Mouse (Mus musculus): ENCODE results near the gene Capn7. TPM values are rescaled to one million over a fixed set of nuclear protein-coding genes. Genes with fewer than 3 reads are reported as not detected.
A peak's percentile ranks its signal among the peaks of the same experiment; 100 is the strongest.

Capn7 gene
- total and polyA plus RNA-seq, 2 experiments: 6.1 to 38.1 TPM

DNA sequence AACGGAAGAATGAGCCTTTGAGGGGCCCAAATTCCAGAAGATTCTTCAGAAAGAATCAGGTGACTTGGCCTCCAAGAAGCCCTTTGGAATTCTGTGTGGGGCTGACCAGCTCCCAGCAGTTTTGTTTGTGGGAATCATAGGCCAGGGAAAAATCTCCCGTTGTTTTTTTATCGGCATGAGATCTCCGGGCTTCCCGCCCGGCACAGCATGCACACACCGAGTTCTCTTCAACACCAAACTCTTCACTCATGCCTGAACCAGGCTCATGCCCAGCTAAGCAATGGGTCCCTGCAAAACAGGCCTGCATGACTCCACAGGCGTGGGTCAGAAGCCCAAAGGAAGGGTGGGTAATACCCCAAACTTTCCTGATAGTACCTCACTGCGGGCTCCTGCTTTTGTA is 67.1 kb downstream of the Capn7 start:
- Histone ChIP-seq H3K4me3 (ENCODE audit: insufficient read depth, low read depth, low read length) (no peak overlapping the region), H3K79me2 (ENCODE audit: control insufficient read depth, insufficient read depth, low read length) (peaks cover 48% of the 10 kb centered on the region), H3K4me1 (ENCODE audit: control insufficient read depth, insufficient read depth, low read length) (peaks cover 19% of the 10 kb centered on the region), H3K27ac (replicated peaks; ENCODE audit: insufficient read depth, low read depth, low read length) (no peak overlapping the region), H3K27me3 (ENCODE audit: control insufficient read depth, insufficient read depth, low read length) (no peaks in the 10 kb centered on the region), H3K36me3 (ENCODE audit: control insufficient read depth, insufficient read depth, low read length) (peaks cover 8% of the 10 kb centered on the region; the same call in 1 of the 2 replicates), H3K9ac (ENCODE audit: low read depth, low read length) (no peak overlapping the region)
- TF ChIP-seq POLR2A (IDR thresholded peaks at IDR 0.05; ENCODE audit: extremely low read depth, insufficient read depth, low read length) (no peak), CTCF (IDR thresholded peaks at IDR 0.05; ENCODE audit: low read depth, low read length) (no peak)
- DNase-seq (ENCODE audit: extremely low read depth, low read depth, low spot score): no peak
- WGBS: 64% methylated on average over 9 of the region's 9 CpGs

DNA sequence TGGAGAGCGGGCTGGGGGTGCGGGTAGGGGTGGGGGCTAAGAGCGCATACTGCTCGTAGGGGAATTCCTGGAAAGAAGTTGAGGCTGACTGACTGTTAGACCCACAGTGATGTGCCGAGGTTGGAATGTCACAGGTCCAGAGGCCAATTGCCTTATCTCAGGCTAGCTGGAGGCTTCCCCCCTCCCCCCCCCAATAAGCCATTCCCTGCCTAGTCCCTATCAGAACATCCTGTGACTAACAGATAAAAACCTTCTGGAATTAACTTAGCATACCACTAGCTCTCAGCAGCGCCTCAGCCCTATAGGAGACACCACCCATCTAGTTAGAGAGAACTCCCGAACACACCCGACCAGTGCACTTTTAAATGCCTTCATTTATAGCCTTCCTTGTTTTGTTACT is 67.6 kb downstream of the Capn7 start:
- Histone ChIP-seq H3K4me3 (ENCODE audit: insufficient read depth, low read depth, low read length) (no peak overlapping the region), H3K27ac (replicated peaks; ENCODE audit: insufficient read depth, low read depth, low read length) (0 out of 2 replicates have a peak overlapping the region, but pooled peaks have one; percentile 37), H3K4me1 (ENCODE audit: control insufficient read depth, insufficient read depth, low read length) (peaks cover 23% of the 10 kb centered on the region), H3K27me3 (ENCODE audit: control insufficient read depth, insufficient read depth, low read length) (no peaks in the 10 kb centered on the region), H3K79me2 (ENCODE audit: control insufficient read depth, insufficient read depth, low read length) (peaks cover 48% of the 10 kb centered on the region), H3K36me3 (ENCODE audit: control insufficient read depth, insufficient read depth, low read length) (peaks cover 8% of the 10 kb centered on the region; the same call in 1 of the 2 replicates), H3K9ac (ENCODE audit: low read depth, low read length) (no peak overlapping the region)
- no peak for TF ChIP-seq POLR2A (IDR thresholded peaks at IDR 0.05; ENCODE audit: extremely low read depth, insufficient read depth, low read length)
- TF ChIP-seq CTCF (IDR thresholded peaks at IDR 0.05; ENCODE audit: low read depth, low read length): no peak
- peak; percentile 43 for DNase-seq (ENCODE audit: extremely low read depth, low read depth, low spot score)
- 52% methylated on average over 8 of the region's 8 CpGs for WGBS

DNA sequence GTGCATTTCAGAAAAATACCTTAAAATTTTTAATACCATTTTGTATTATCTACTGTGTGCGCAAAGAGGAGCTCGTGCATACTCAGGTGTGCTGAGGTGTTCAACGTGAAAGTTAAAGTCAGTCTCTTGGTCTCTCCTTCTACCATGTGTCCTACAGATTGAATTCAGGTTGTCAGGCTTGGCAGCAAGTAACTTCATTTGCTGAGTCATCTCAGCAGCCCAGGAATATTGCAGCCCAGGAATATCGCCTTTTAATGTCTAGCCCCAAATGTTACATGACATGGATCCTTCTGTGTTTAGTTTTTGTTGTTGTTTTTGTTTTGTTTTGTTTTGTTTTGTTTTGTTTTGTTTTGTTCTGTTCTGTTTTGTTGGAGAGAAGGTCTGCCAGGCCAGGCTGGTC is 68.2 kb downstream of the Capn7 start:
- Histone ChIP-seq H3K36me3 (ENCODE audit: control insufficient read depth, insufficient read depth, low read length) (peaks cover 8% of the 10 kb centered on the region; the same call in 1 of the 2 replicates), H3K79me2 (ENCODE audit: control insufficient read depth, insufficient read depth, low read length) (peaks cover 52% of the 10 kb centered on the region), H3K27me3 (ENCODE audit: control insufficient read depth, insufficient read depth, low read length) (no peaks in the 10 kb centered on the region), H3K4me3 (ENCODE audit: insufficient read depth, low read depth, low read length) (no peak overlapping the region), H3K27ac (replicated peaks; ENCODE audit: insufficient read depth, low read depth, low read length) (no peak overlapping the region), H3K9ac (ENCODE audit: low read depth, low read length) (no peak overlapping the region), H3K4me1 (ENCODE audit: control insufficient read depth, insufficient read depth, low read length) (peaks cover 30% of the 10 kb centered on the region)
- DNase-seq (ENCODE audit: extremely low read depth, low read depth, low spot score): no peak
- TF ChIP-seq POLR2A (IDR thresholded peaks at IDR 0.05; ENCODE audit: extremely low read depth, insufficient read depth, low read length): no peak
- no peak for TF ChIP-seq CTCF (IDR thresholded peaks at IDR 0.05; ENCODE audit: low read depth, low read length)
- WGBS: 77% methylated on average over 4 of the region's 4 CpGs

DNA sequence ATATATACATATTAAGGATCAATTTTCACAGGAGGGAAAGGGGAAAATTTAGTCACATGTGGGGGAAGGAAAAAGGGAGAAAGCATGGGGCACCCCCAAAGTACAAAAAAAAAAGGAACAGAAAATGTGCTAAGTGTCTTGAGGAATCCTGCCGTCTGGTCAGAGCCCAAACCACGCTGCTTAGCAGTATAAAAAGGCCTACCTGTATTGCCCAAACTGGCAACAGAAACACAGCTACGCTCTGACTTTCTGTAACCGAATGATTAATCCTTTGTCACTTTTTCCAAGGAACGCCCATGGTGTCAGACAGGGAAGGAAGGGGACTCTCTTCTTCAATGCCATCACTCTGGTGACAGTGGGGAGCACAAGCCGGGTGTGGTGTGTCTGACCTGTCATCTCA is 69.2 kb downstream of the Capn7 start:
- Histone ChIP-seq H3K36me3 (ENCODE audit: control insufficient read depth, insufficient read depth, low read length) (peaks cover 8% of the 10 kb centered on the region; the same call in 1 of the 2 replicates), H3K9ac (ENCODE audit: low read depth, low read length) (no peak overlapping the region), H3K4me3 (ENCODE audit: insufficient read depth, low read depth, low read length) (no peak overlapping the region), H3K4me1 (ENCODE audit: control insufficient read depth, insufficient read depth, low read length) (peaks cover 38% of the 10 kb centered on the region), H3K27ac (replicated peaks; ENCODE audit: insufficient read depth, low read depth, low read length) (no peak overlapping the region), H3K79me2 (ENCODE audit: control insufficient read depth, insufficient read depth, low read length) (peaks cover 48% of the 10 kb centered on the region), H3K27me3 (ENCODE audit: control insufficient read depth, insufficient read depth, low read length) (no peaks in the 10 kb centered on the region)
- DNase-seq (ENCODE audit: extremely low read depth, low read depth, low spot score): no peak
- WGBS: 80% methylated on average over 6 of the region's 6 CpGs
- TF ChIP-seq POLR2A (IDR thresholded peaks at IDR 0.05; ENCODE audit: extremely low read depth, insufficient read depth, low read length) (no peak), CTCF (IDR thresholded peaks at IDR 0.05; ENCODE audit: low read depth, low read length) (no peak)

DNA sequence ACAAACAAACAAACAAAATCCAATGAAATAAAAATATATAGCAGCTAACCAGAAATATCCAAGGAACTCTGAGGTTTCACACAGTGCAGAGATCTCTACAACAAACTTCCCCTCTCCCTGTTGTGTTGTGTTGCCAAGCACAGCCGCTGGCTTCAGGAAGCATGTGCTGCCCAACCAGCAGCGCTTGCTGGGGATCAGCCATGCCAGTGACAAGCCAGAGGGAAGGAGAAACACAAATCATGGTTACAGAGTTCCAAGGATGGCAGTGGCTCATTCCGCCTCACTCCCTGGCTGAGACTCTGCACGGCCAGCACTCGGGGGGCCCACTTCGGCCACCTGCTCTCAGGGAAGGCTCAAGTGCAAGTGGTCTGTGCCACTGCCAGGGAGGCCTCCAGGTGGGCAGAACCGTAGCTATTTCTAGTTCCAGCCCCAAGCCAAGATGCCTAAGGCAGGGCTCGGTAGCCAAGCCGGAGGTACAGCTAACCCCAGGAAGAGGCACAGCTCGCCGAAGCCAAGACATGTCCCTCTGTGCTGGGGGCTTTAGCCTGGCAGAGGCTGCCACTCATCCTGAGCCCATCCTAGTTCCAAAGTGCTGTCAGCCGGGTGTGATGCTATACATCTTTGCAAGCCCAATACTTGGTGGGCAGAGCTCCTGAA is 69.8 kb downstream of the Capn7 start:
- H3K27ac ChIP-seq (replicated peaks; ENCODE audit: insufficient read depth, low read depth, low read length): peak overlapping the region; percentile 17; the same call in 1 of the 2 replicates
- no peak overlapping the region for H3K4me3 ChIP-seq (ENCODE audit: insufficient read depth, low read depth, low read length)
- H3K9ac ChIP-seq (ENCODE audit: low read depth, low read length): no peak overlapping the region
- peaks cover 38% of the 10 kb centered on the region for H3K4me1 ChIP-seq (ENCODE audit: control insufficient read depth, insufficient read depth, low read length)
- DNase-seq (ENCODE audit: extremely low read depth, low read depth, low spot score): no peak
- 79% methylated on average over 12 of the region's 12 CpGs for WGBS
- H3K36me3 ChIP-seq (ENCODE audit: control insufficient read depth, insufficient read depth, low read length): peaks cover 10% of the 10 kb centered on the region; the same call in 1 of the 2 replicates
- peaks cover 45% of the 10 kb centered on the region for H3K79me2 ChIP-seq (ENCODE audit: control insufficient read depth, insufficient read depth, low read length)
- H3K27me3 ChIP-seq (ENCODE audit: control insufficient read depth, insufficient read depth, low read length): no peaks in the 10 kb centered on the region
- no peak for TF ChIP-seq POLR2A (IDR thresholded peaks at IDR 0.05; ENCODE audit: extremely low read depth, insufficient read depth, low read length)
- TF ChIP-seq CTCF (IDR thresholded peaks at IDR 0.05; ENCODE audit: low read depth, low read length): no peak

DNA sequence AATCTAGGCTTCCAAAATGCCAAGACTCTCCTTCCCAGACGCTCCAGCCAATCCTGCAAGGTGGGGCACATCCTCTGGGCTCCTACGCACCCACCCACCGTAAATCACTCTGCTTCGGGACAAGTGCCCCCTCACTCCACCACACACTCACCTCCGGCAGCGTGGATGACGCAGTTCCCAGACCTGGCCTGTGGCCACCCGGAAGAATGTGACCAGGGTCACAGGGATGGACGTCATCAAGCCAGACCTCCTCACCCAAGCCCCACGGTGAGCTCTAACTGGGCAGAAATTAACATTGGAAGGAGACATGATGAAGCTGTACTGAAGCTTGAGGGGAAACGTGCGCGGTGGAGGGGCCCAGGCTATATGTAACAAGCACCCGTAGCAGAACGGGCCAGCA is 70.8 kb downstream of the Capn7 start:
- peaks cover 38% of the 10 kb centered on the region for H3K4me1 ChIP-seq (ENCODE audit: control insufficient read depth, insufficient read depth, low read length)
- WGBS: 74% methylated on average over 15 of the region's 15 CpGs

More for the DNA sequence above, 70.8 kb downstream of the Capn7 start:
- H3K27me3 ChIP-seq (ENCODE audit: control insufficient read depth, insufficient read depth, low read length): no peaks in the 10 kb centered on the region
- H3K27ac ChIP-seq (replicated peaks; ENCODE audit: insufficient read depth, low read depth, low read length): peak overlapping the region; percentile 63
- no peak for DNase-seq (ENCODE audit: extremely low read depth, low read depth, low spot score)
- H3K79me2 ChIP-seq (ENCODE audit: control insufficient read depth, insufficient read depth, low read length): peaks cover 46% of the 10 kb centered on the region
- H3K36me3 ChIP-seq (ENCODE audit: control insufficient read depth, insufficient read depth, low read length): peaks cover 10% of the 10 kb centered on the region; the same call in 1 of the 2 replicates
- H3K9ac ChIP-seq (ENCODE audit: low read depth, low read length): 0 out of 2 replicates have a peak overlapping the region, but pooled peaks have one; percentile 22
- TF ChIP-seq CTCF (IDR thresholded peaks at IDR 0.05; ENCODE audit: low read depth, low read length) (no peak), POLR2A (IDR thresholded peaks at IDR 0.05; ENCODE audit: extremely low read depth, insufficient read depth, low read length) (no peak)
- no peak overlapping the region for H3K4me3 ChIP-seq (ENCODE audit: insufficient read depth, low read depth, low read length)

Data from liver, adult 2 months (tissue).